Mouse (Mus musculus): ENCODE measurements around the gene Nmrk2.

GRCm38 (mm10) chr10:81221402-81222015 lies 19.7 kb upstream of the Nmrk2 start:
- TF ChIP-seq POLR2A (IDR thresholded peaks at IDR 0.05; ENCODE audit: low read depth, low read length), result no peak
- TF ChIP-seq CTCF (conservative IDR thresholded peaks at IDR 0.05; ENCODE audit: insufficient read depth, insufficient read length, low read depth, low read length), result no peak
